ENCODE assay signal across 9 mouse cellular contexts in the genomic region with DNA sequence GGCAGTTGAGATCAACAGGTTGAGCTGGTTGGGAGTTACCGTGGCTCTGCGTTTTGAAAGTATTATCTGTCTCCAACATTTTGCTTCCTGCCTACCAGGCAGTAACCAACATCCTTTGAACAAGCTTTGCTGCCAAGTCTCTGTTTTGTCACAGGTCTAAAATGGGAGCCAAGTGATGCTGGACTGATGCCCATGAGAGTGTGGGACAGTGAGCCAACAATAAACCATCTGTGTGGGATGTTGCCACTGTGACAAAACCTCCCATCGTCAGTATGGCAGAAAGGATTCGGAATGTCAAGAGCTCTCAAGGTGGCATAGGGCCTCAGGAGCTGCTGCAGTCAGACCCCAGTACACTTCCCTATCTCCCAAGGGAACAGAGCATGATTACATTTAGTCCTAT.
DNase-seq lines count a peak whose midpoint lies in the region; ATAC-seq and TF ChIP-seq lines count a peak whose summit lies in the region.
"Had no signal": no experiment of that assay in that cellular context is flagged by ENCODE, and none has a peak within 500 bp of the region (broad histone marks: within the 10 kb centered on the region; RNA-seq: fewer than 3 reads in every experiment).

No protein-coding gene starts in this region.

- ATAC-seq in frontal cortex, adult (ENCODE audit: low TSS enrichment) = peak; percentile 98
- ATAC-seq in megakaryocyte progenitor cell, adult 5-6 weeks (replicated peaks; ENCODE audit: poor library complexity) = no peak

- no peak overlapping the region for H3K4me3 ChIP-seq in liver, adult 2 months (ENCODE audit: insufficient read depth, low read depth, low read length)
- H3K4me3 ChIP-seq: neural tube, embryonic 12.5 days had no signal

- peaks cover 58% of the 10 kb centered on the region for H3K36me3 ChIP-seq in liver, adult 2 months (ENCODE audit: control insufficient read depth, insufficient read depth, low read length)
- H3K36me3 ChIP-seq: neural tube, embryonic 12.5 days had no signal

- WGBS in liver, adult 2 months = 22% methylated on average over 4 of the region's 4 CpGs

- no peak overlapping the region for H3K27ac ChIP-seq in liver, adult 2 months (replicated peaks; ENCODE audit: insufficient read depth, low read depth, low read length)
- H3K27ac ChIP-seq: neural tube, embryonic 12.5 days had no signal

- DNase-seq in liver, adult 2 months (ENCODE audit: extremely low read depth, low read depth, low spot score) = peak; percentile 84
- DNase-seq in liver = no peak
- peak; percentile 44 to 73 for DNase-seq in layer of hippocampus, postnatal 14 days (ENCODE audit: low spot score in 2 of 2)
- DNase-seq in right cerebral cortex, postnatal 10 days (ENCODE audit: low spot score in 2 of 2) = peak; percentile 71 to 78
- no peak for DNase-seq in retina, embryonic 14.5 days (ENCODE audit: low spot score)
- DNase-seq in spleen, postnatal 10 days (ENCODE audit: low spot score in 2 of 2) = no peak

- TF ChIP-seq POLR2A in liver, adult 2 months (IDR thresholded peaks at IDR 0.05; ENCODE audit: extremely low read depth, insufficient read depth, low read length) = no peak

- no peaks in the 10 kb centered on the region for H3K4me1 ChIP-seq in liver, adult 2 months (ENCODE audit: control insufficient read depth, insufficient read depth, low read length)
- H3K4me1 ChIP-seq: neural tube, embryonic 12.5 days had no signal

- H3K79me2 ChIP-seq in liver, adult 2 months (ENCODE audit: control insufficient read depth, insufficient read depth, low read length) = no peaks in the 10 kb centered on the region; the same call in 1 of the 2 replicates

- no peak overlapping the region for H3K9ac ChIP-seq in liver, adult 2 months (ENCODE audit: low read depth, low read length)
- H3K9ac ChIP-seq: neural tube, embryonic 12.5 days had no signal

- TF ChIP-seq CTCF in liver, adult 2 months (IDR thresholded peaks at IDR 0.05; ENCODE audit: low read depth, low read length) = no peak

- no peaks in the 10 kb centered on the region for H3K27me3 ChIP-seq in liver, adult 2 months (ENCODE audit: control insufficient read depth, insufficient read depth, low read length)
- H3K27me3 ChIP-seq: neural tube, embryonic 12.5 days had no signal

Comparison
In these comparisons a context has a peak if more than half of its experiments do, and no peak if none do; other contexts are left out.
1. DNase-seq: peak in liver, adult 2 months (single experiment), layer of hippocampus, postnatal 14 days (2 of 2) and right cerebral cortex, postnatal 10 days (2 of 2); none in liver (single experiment), retina, embryonic 14.5 days (single experiment) and spleen, postnatal 10 days (0 of 2).